Mouse (Mus musculus) limb, embryonic 13.5 days (tissue): ENCODE measurements around the gene Fam78a. TPM values are rescaled to one million over a fixed set of nuclear protein-coding genes. Genes with fewer than 3 reads are reported as not detected.
"Not testable (repeated sequence)": the region's sequence is repeated elsewhere in the genome, so short reads cannot be mapped to it uniquely, and the experiment has no call there.

Experiments
- ATAC-seq: fragments of 200-750 bp; cut with Nextera tagmentation; 2 replicates; pipeline ENCODE4 v1.8.0; 2017; ENCODE audit warnings: low read depth, moderate number of reproducible peaks, moderate TSS enrichment; ENCODE audit not compliant: low FRiP score
- H3K27ac ChIP-seq: fragments of 300-500 bp; sonication (generic); 2 replicates; pipeline ENCODE4 v1.5.1; 2015; ENCODE audit warnings: inconsistent platforms, mild to moderate bottlenecking, moderate library complexity
- H3K27me3 ChIP-seq: fragments of 300-500 bp; sonication (generic); 2 replicates; pipeline ENCODE4 v1.6.1; 2015; ENCODE audit warnings: mild to moderate bottlenecking, inconsistent platforms
- H3K36me3 ChIP-seq: fragments of 300-500 bp; sonication (generic); 2 replicates; pipeline ENCODE4 v1.6.1; 2015; ENCODE audit warnings: inconsistent platforms, mild to moderate bottlenecking, moderate library complexity
- H3K4me1 ChIP-seq: fragments of 300-500 bp; sonication (generic); 2 replicates; pipeline ENCODE4 v1.6.1; 2015; ENCODE audit warnings: inconsistent platforms
- H3K4me2 ChIP-seq: fragments of 300-500 bp; sonication (generic); replicated peaks from 2 replicates; pipeline ENCODE4 v1.6.1; 2015; ENCODE audit warnings: inconsistent platforms, mild to moderate bottlenecking, moderate library complexity
- H3K4me3 ChIP-seq: fragments of 300-500 bp; sonication (generic); 2 replicates; pipeline ENCODE4 v1.5.1; 2015; ENCODE audit warnings: moderate library complexity, mild to moderate bottlenecking, inconsistent platforms
- H3K9ac ChIP-seq: fragments of 300-500 bp; sonication (generic); 2 replicates; pipeline ENCODE4 v1.6.1; 2015; ENCODE audit warnings: mild to moderate bottlenecking, inconsistent platforms
- H3K9me3 ChIP-seq: fragments of 300-500 bp; sonication (generic); 2 replicates; pipeline ENCODE4 v1.6.1; 2016; ENCODE audit warnings: inconsistent platforms
- WGBS: fragments of 180-500 bp; shearing (Covaris S2); methylation state at CpG from one replicate; pipeline ENCODE4 v1.1.7; 2015; 5-methylcytosine and 5-hydroxymethylcytosine counted together
- polyA plus RNA-seq: library from polyadenylated mRNA; unstranded; fragments of >200 nt; fragmentation: Nextera tagmentation; extraction: Ambion mirVana; gene quantifications from 2 replicates; pipeline ENCODE4 v1.2.1, GENCODE M21; 2015

Fam78a gene
- polyA plus RNA-seq, 1 experiment from 2014 or later = 5.4 TPM

- Histone ChIP-seq H3K36me3 (peaks cover 57% of the 10 kb centered on the region), H3K4me2 (no peak overlapping the region), H3K9ac (no peak overlapping the region), H3K9me3 (no peaks in the 10 kb centered on the region), H3K27ac (no peak overlapping the region), H3K4me3 (no peak overlapping the region), H3K27me3 (no peaks in the 10 kb centered on the region), H3K4me1 (no peaks in the 10 kb centered on the region)
- WGBS = 91% methylated on average over 7 of the region's 7 CpGs
- ATAC-seq = no peak
These were observed 32.2 kb downstream of the Fam78a start for GRCm38 (mm10) chr2:32052418-32052817.

- Histone ChIP-seq H3K9me3 (no peaks in the 10 kb centered on the region), H3K9ac (no peak overlapping the region), H3K4me1 (no peaks in the 10 kb centered on the region), H3K27ac (no peak overlapping the region), H3K36me3 (peaks cover 63% of the 10 kb centered on the region), H3K4me2 (no peak overlapping the region), H3K4me3 (no peak overlapping the region), H3K27me3 (no peaks in the 10 kb centered on the region)
- 74% methylated on average over 8 of the region's 8 CpGs for WGBS
- no peak for ATAC-seq
These were observed 32.9 kb downstream of the Fam78a start for GRCm38 (mm10) chr2:32051791-32052190.

DNA sequence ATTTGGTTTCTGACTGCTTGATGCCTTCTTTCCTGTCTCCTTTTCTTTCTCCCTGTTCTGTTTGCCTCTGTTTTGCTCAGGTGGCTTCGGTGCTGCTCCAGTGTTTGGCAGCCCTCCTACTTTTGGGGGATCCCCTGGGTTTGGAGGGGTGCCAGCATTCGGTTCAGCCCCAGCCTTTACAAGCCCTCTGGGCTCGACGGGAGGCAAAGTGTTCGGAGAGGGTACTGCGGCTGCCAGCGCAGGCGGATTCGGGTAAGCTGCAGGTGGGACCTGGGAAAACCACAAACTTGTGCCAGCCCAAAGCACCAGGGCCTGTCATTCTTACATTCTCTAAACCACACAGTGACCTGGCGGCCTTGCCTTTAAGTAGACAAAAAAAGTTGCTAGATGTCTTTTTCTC is 37.3 kb downstream of the Fam78a start:
- Histone ChIP-seq H3K4me2 (no peak overlapping the region), H3K36me3 (peaks cover 96% of the 10 kb centered on the region), H3K27ac (no peak overlapping the region), H3K9ac (no peak overlapping the region), H3K4me1 (no peaks in the 10 kb centered on the region), H3K4me3 (no peak overlapping the region), H3K27me3 (no peaks in the 10 kb centered on the region), H3K9me3 (no peaks in the 10 kb centered on the region)
- ATAC-seq = no peak
- WGBS = 74% methylated on average over 10 of the region's 10 CpGs

- ATAC-seq = no peak
- Histone ChIP-seq H3K4me1 (no peaks in the 10 kb centered on the region), H3K27me3 (no peaks in the 10 kb centered on the region), H3K9me3 (no peaks in the 10 kb centered on the region), H3K4me3 (no peak overlapping the region), H3K36me3 (peaks cover 97% of the 10 kb centered on the region), H3K4me2 (no peak overlapping the region), H3K9ac (no peak overlapping the region), H3K27ac (no peak overlapping the region; the same call in 1 of the 2 replicates)
- WGBS = 74% methylated on average over 10 of the region's 10 CpGs
These were observed 38.6 kb downstream of the Fam78a start for GRCm38 (mm10) chr2:32046009-32046408.

GRCm38 (mm10) chr2:32045375-32045774 is 39.3 kb downstream of the Fam78a start:
- WGBS = 76% methylated on average over 6 of the region's 6 CpGs
- Histone ChIP-seq H3K27me3 (no peaks in the 10 kb centered on the region), H3K9ac (no peak overlapping the region; the same call in 1 of the 2 replicates), H3K4me2 (no peak overlapping the region), H3K36me3 (peaks cover 96% of the 10 kb centered on the region), H3K4me3 (no peak overlapping the region), H3K9me3 (no peaks in the 10 kb centered on the region), H3K27ac (no peak overlapping the region), H3K4me1 (no peaks in the 10 kb centered on the region)
- no peak for ATAC-seq

GRCm38 (mm10) chr2:32043836-32044235 is 40.8 kb downstream of the Fam78a start:
- H3K27ac ChIP-seq = no peak overlapping the region
- 72% methylated on average over 5 of the region's 5 CpGs for whole genome bisulfite sequencing
- H3K9ac ChIP-seq = no peak overlapping the region
- peaks cover 96% of the 10 kb centered on the region for H3K36me3 ChIP-seq
- no peaks in the 10 kb centered on the region for H3K27me3 ChIP-seq
- H3K9me3 ChIP-seq = no peaks in the 10 kb centered on the region
- no peak overlapping the region for H3K4me2 ChIP-seq
- no peak overlapping the region for H3K4me3 ChIP-seq
- no peak for ATAC-seq
- H3K4me1 ChIP-seq = no peaks in the 10 kb centered on the region

GRCm38 (mm10) chr2:32041087-32041486 is 43.6 kb downstream of the Fam78a start:
- Histone ChIP-seq H3K9ac (no peak overlapping the region), H3K4me3 (no peak overlapping the region), H3K27ac (no peak overlapping the region), H3K4me1 (no peaks in the 10 kb centered on the region), H3K9me3 (no peaks in the 10 kb centered on the region), H3K27me3 (no peaks in the 10 kb centered on the region), H3K4me2 (no peak overlapping the region), H3K36me3 (peaks cover 98% of the 10 kb centered on the region)
- 79% methylated on average over 2 of the region's 2 CpGs for WGBS
- ATAC-seq = no peak

- 91% methylated on average over 9 of the region's 9 CpGs for WGBS
- peaks cover 96% of the 10 kb centered on the region for H3K36me3 ChIP-seq
- ATAC-seq = not testable (repeated sequence)
These were observed 44.0 kb downstream of the Fam78a start for GRCm38 (mm10) chr2:32040646-32041045.

GRCm38 (mm10) chr2:32038661-32039081 is 46.0 kb downstream of the Fam78a start:
- H3K36me3 ChIP-seq = peaks cover 96% of the 10 kb centered on the region
- H3K4me3 ChIP-seq = no peak overlapping the region
- no peaks in the 10 kb centered on the region for H3K27me3 ChIP-seq
- no peak for ATAC-seq
- no peak overlapping the region for H3K4me2 ChIP-seq
- no peaks in the 10 kb centered on the region for H3K9me3 ChIP-seq
- H3K4me1 ChIP-seq = no peaks in the 10 kb centered on the region
- 84% methylated on average over 8 of the region's 8 CpGs for WGBS
- H3K27ac ChIP-seq = no peak overlapping the region
- no peak overlapping the region for H3K9ac ChIP-seq

More at GRCm38 (mm10) chr2:32040646-32041045, 44.0 kb downstream of the Fam78a start:
- not testable (repeated sequence) for H3K4me2 ChIP-seq, H3K27me3 ChIP-seq, H3K4me1 ChIP-seq, H3K4me3 ChIP-seq, H3K9me3 ChIP-seq, H3K9ac ChIP-seq, H3K27ac ChIP-seq

- Histone ChIP-seq H3K27me3 (no peaks in the 10 kb centered on the region), H3K4me1 (no peaks in the 10 kb centered on the region), H3K27ac (no peak overlapping the region), H3K9ac (no peak overlapping the region), H3K4me3 (no peak overlapping the region), H3K4me2 (no peak overlapping the region), H3K9me3 (no peaks in the 10 kb centered on the region), H3K36me3 (peaks cover 95% of the 10 kb centered on the region)
- WGBS = 62% methylated on average over 6 of the region's 6 CpGs
- ATAC-seq = no peak
These were observed 47.3 kb downstream of the Fam78a start for GRCm38 (mm10) chr2:32037279-32037858.

DNA sequence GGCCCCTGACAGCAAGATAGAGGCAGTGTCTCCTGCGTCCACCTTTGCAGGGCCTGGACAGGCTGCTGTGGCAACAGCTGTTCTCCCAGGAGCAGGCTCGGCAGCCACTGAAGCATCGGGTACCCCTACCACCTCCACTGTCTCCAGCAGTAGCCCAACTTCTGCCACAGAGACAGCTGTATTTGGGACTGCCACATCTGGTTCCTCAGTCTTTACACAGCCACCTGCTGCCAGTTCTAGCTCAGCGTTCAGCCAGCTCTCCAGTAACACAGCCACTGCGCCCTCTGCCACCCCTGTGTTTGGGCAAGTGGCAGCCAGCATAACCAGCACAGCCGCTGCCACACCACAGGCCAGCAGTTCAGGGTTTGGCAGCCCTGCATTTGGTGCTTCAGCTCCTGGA is 50.5 kb downstream of the Fam78a start:
- H3K36me3 ChIP-seq = peaks cover 94% of the 10 kb centered on the region
- H3K4me1 ChIP-seq = no peaks in the 10 kb centered on the region
- H3K4me3 ChIP-seq = no peak overlapping the region
- no peaks in the 10 kb centered on the region for H3K9me3 ChIP-seq
- H3K4me2 ChIP-seq = no peak overlapping the region
- no peak overlapping the region for H3K9ac ChIP-seq
- H3K27ac ChIP-seq = no peak overlapping the region
- 90% methylated on average over 6 of the region's 6 CpGs for WGBS
- H3K27me3 ChIP-seq = no peaks in the 10 kb centered on the region
- no peak for ATAC-seq

DNA sequence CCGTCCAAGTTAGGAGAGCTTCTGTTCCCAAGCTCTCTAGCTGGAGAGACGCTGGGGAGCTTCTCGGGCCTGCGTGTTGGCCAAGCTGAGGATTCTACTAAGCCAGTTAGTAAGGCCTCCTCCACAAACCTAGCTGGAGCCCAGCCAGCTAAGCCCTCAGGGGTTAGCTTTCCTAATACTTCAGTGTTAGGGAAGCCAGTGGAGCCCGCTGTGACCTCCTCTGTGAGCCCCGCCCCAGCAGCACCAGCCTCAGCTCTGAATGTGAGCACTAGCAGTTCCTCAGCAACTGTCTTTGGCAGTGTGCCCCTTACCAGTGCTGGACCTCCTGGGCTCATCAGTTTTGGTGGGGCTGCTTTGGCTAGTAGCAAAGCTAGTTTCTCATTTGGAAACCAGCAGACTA is 51.2 kb downstream of the Fam78a start:
- WGBS = 96% methylated on average over 6 of the region's 6 CpGs
- no peak for ATAC-seq
- Histone ChIP-seq H3K4me3 (no peak overlapping the region), H3K36me3 (peaks cover 92% of the 10 kb centered on the region), H3K9ac (no peak overlapping the region), H3K4me1 (no peaks in the 10 kb centered on the region), H3K9me3 (no peaks in the 10 kb centered on the region), H3K27me3 (no peaks in the 10 kb centered on the region), H3K27ac (no peak overlapping the region), H3K4me2 (no peak overlapping the region)

DNA sequence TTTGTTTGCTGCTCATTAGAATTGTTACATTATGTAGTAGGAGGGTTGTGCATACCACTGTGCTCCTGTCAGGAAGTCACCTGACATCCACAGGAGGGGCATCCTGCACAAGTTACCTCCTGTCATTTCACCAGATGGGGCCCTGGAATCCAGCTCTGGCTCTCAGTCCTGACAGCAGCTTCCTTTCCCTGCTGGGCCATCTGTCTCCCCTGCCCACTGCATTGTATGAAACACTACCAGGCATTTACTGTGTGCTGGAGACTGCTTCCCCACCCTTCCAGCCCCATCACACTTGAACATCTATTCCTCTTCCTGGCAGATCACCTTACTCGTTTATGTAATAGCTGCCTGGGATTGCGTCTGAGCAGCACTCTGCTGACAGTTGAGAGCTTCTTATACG is 55.0 kb downstream of the Fam78a start:
- H3K9ac ChIP-seq = no peak overlapping the region
- no peaks in the 10 kb centered on the region for H3K9me3 ChIP-seq
- no peaks in the 10 kb centered on the region for H3K27me3 ChIP-seq
- H3K4me2 ChIP-seq = no peak overlapping the region
- no peaks in the 10 kb centered on the region for H3K4me1 ChIP-seq
- H3K4me3 ChIP-seq = no peak overlapping the region
- ATAC-seq = no peak
- H3K27ac ChIP-seq = no peak overlapping the region; the same call in 1 of the 2 replicates
- peaks cover 90% of the 10 kb centered on the region for H3K36me3 ChIP-seq
- WGBS = 80% methylated on average over 3 of the region's 3 CpGs
